Comparison of ENCODE assay signal across 7 mouse cellular contexts in genomic region chr9:41228425-41229224, GRCm38 (mm10).
DNase-seq lines count a peak whose midpoint lies in the region; ATAC-seq and TF ChIP-seq lines count a peak whose summit lies in the region.

No protein-coding gene starts in this region.

- peak overlapping the region; percentile 91 for H3K27ac ChIP-seq in embryonic facial prominence, embryonic 11.5 days (replicated peaks; ENCODE audit: low read depth, low read length)
- H3K27ac ChIP-seq in limb, embryonic 14.5 days (replicated peaks; ENCODE audit: low read depth, low read length) = peak overlapping the region; percentile 94
- H3K27ac ChIP-seq in midbrain, postnatal 0 days (ENCODE audit: low read depth, low read length) = peak overlapping the region; percentile 84

- H3K4me1 ChIP-seq in embryonic facial prominence, embryonic 11.5 days (ENCODE audit: control insufficient read depth, insufficient read depth, low read length) = no peaks in the 10 kb centered on the region
- peaks cover 14% of the 10 kb centered on the region for H3K4me1 ChIP-seq in limb, embryonic 14.5 days (ENCODE audit: control insufficient read depth, insufficient read depth, low read length)
- H3K4me1 ChIP-seq in midbrain, postnatal 0 days (ENCODE audit: insufficient read depth, low read length) = peaks cover 14% of the 10 kb centered on the region

- DNase-seq in adrenal gland, postnatal 14 days = peak; percentile 92
- DNase-seq in embryonic facial prominence, embryonic 11.5 days (ENCODE audit: low spot score) = peak; percentile 97
- peak; percentile 94 for DNase-seq in heart, adult 8-10 months (ENCODE audit: low spot score)
- DNase-seq in kidney, adult 9 months = peak; percentile 90
- peak; percentile 93 for DNase-seq in limb, embryonic 14.5 days (ENCODE audit: low spot score)
- DNase-seq in midbrain, postnatal 0 days (ENCODE audit: low spot score) = peak; percentile 96
- peak; percentile 49 to 69 for DNase-seq in spleen, postnatal 14 days (ENCODE audit: low spot score in 2 of 2)

- peak overlapping the region; percentile 41 for H3K4me2 ChIP-seq in embryonic facial prominence, embryonic 11.5 days (ENCODE audit: low read depth, low read length)
- H3K4me2 ChIP-seq in limb, embryonic 14.5 days (replicated peaks; ENCODE audit: low read depth, low read length, severe bottlenecking) = peak overlapping the region; percentile 56
- H3K4me2 ChIP-seq in midbrain, postnatal 0 days (ENCODE audit: low read depth, low read length, poor library complexity, severe bottlenecking) = peak overlapping the region; percentile 58

- H3K4me3 ChIP-seq in embryonic facial prominence, embryonic 11.5 days (ENCODE audit: low read depth, low read length) = peak overlapping the region; percentile 14
- H3K4me3 ChIP-seq in limb, embryonic 14.5 days (replicated peaks; ENCODE audit: low read length) = peak overlapping the region; percentile 40
- H3K4me3 ChIP-seq in midbrain, postnatal 0 days (ENCODE audit: low read depth, low read length) = peak overlapping the region; percentile 33

- peak; percentile 92 for ATAC-seq in embryonic facial prominence, embryonic 11.5 days (replicated peaks; ENCODE audit: insufficient number of reproducible peaks, low FRiP score, low TSS enrichment, low read depth)
- peak; percentile 90 for ATAC-seq in limb, embryonic 14.5 days (ENCODE audit: low FRiP score, low read depth)
- peak; percentile 87 for ATAC-seq in midbrain, postnatal 0 days (ENCODE audit: low FRiP score)

- no peaks in the 10 kb centered on the region for H3K36me3 ChIP-seq in embryonic facial prominence, embryonic 11.5 days (replicated peaks; ENCODE audit: control insufficient read depth, insufficient read depth, low read depth, low read length)
- no peaks in the 10 kb centered on the region for H3K36me3 ChIP-seq in limb, embryonic 14.5 days (ENCODE audit: control insufficient read depth, insufficient read depth, low read length)
- no peaks in the 10 kb centered on the region for H3K36me3 ChIP-seq in midbrain, postnatal 0 days (ENCODE audit: insufficient read depth, low read length)

- no peaks in the 10 kb centered on the region for H3K9me3 ChIP-seq in embryonic facial prominence, embryonic 11.5 days (replicated peaks; ENCODE audit: control insufficient read depth, low read length)
- H3K9me3 ChIP-seq in limb, embryonic 14.5 days (ENCODE audit: control insufficient read depth, low read length) = no peaks in the 10 kb centered on the region
- H3K9me3 ChIP-seq in midbrain, postnatal 0 days (ENCODE audit: low read length) = no peaks in the 10 kb centered on the region

- peak overlapping the region; percentile 51 for H3K9ac ChIP-seq in embryonic facial prominence, embryonic 11.5 days (replicated peaks; ENCODE audit: low read length)
- peak overlapping the region; percentile 65 for H3K9ac ChIP-seq in limb, embryonic 14.5 days (ENCODE audit: low read depth, low read length, severe bottlenecking)
- H3K9ac ChIP-seq in midbrain, postnatal 0 days (replicated peaks; ENCODE audit: low read length, poor library complexity, severe bottlenecking) = peak overlapping the region; percentile 54

- WGBS in embryonic facial prominence, embryonic 11.5 days = 4% methylated on average over 29 of the region's 29 CpGs
- WGBS in limb, embryonic 14.5 days = 4% methylated on average over 29 of the region's 29 CpGs
- 4% methylated on average over 29 of the region's 29 CpGs for WGBS in midbrain, postnatal 0 days

- no peaks in the 10 kb centered on the region for H3K27me3 ChIP-seq in embryonic facial prominence, embryonic 11.5 days (ENCODE audit: control insufficient read depth, insufficient read depth, low read length)
- H3K27me3 ChIP-seq in limb, embryonic 14.5 days (ENCODE audit: control insufficient read depth, insufficient read depth, low read length) = no peaks in the 10 kb centered on the region
- H3K27me3 ChIP-seq in midbrain, postnatal 0 days (ENCODE audit: insufficient read depth, low read length) = no peaks in the 10 kb centered on the region

- TF ChIP-seq POLR2A in limb, embryonic 14.5 days (IDR thresholded peaks at IDR 0.05; ENCODE audit: borderline replicate concordance, extremely low read depth, insufficient read depth, insufficient read length) = no peak

- TF ChIP-seq CTCF in midbrain, postnatal 0 days (IDR thresholded peaks at IDR 0.05) = peak; percentile 89

Comparison
In these comparisons a context has a peak if more than half of its experiments do, and no peak if none do; other contexts are left out.
1. Peak in every context shown above with its lines: DNase-seq, ATAC-seq, H3K4me3 ChIP-seq and H3K27ac ChIP-seq.